Mouse (Mus musculus): ENCODE measurements around the gene Esp23. TPM values are rescaled to one million over a fixed set of nuclear protein-coding genes. Genes with fewer than 3 reads are reported as not detected.
"Not testable (repeated sequence)": the region's sequence is repeated elsewhere in the genome, so short reads cannot be mapped to it uniquely, and the experiment has no call there.

Gene Esp23
- polyA plus RNA-seq (2014; fragmentation: Nextera tagmentation; extraction: Ambion mirVana): not detected in 2 replicates

DNA sequence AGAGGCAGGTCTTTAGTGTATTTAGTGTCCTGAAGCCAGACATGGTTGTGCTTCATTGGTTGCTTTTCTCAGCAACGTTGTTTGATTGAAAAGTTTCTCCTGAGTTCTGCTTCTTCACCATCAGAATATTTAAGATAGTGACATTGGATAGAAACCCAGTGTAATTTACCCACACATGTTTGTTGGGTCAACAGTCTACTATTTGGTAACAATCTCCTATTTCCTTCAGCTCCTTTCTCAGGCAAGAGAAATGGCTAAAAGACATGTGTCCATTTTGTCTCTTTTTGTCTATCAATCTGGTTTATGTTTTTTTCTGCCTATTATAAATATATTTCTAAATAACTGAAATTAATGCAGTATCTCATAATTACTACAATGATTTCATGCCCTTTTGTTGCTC lies at the start of gene Esp23:
Esp23 (minus strand) TSS at position 101 of the 400 bp plus-strand sequence.
- H3K27ac ChIP-seq (ENCODE audit: low read length): no peak within 1 kb of the TSS
- no peak within 1 kb of the TSS for H3K4me2 ChIP-seq (replicated peaks; ENCODE audit: low read depth, low read length)
- ATAC-seq (ENCODE audit: insufficient number of reproducible peaks, insufficient read depth, low FRiP score, low read depth): no peak
- H3K9ac ChIP-seq (replicated peaks; ENCODE audit: low read depth, low read length): no peak within 1 kb of the TSS
- H3K36me3 ChIP-seq (ENCODE audit: control insufficient read depth, insufficient read depth, low read length): no peaks in the 10 kb centered on the region
- no peaks in the 10 kb centered on the region for H3K9me3 ChIP-seq (ENCODE audit: control insufficient read depth, low read depth, low read length)
- no peak within 1 kb of the TSS for H3K4me3 ChIP-seq (ENCODE audit: low read depth, low read length)
- H3K4me1 ChIP-seq (ENCODE audit: control insufficient read depth, insufficient read depth, low read length): no peaks in the 10 kb centered on the region
- no peaks in the 10 kb centered on the region for H3K27me3 ChIP-seq (ENCODE audit: control insufficient read depth, insufficient read depth, low read length)
- WGBS: 55% methylated on average over 1 of the region's 1 CpGs

DNA sequence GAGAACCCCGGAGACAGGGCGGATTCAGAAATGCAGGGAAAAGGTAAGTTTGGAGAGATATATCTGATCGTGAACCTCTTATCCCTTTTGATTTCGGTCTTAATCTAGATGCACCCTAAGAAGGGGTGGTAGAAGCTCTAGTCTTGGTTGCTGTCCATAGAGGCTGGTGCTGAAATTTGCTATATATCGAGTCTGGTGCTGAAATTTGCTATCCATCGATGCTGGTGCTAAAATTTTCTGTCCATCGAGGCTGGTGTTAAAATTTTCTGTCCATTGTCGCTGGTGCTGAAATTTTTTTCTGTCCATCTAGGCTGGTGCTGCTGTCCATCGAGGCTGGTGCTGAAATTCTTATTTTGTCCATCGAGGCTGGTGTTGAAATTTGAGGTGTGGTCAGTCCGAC lies 30.3 kb upstream of the Esp23 start:
- not testable (repeated sequence) for H3K4me1 ChIP-seq (ENCODE audit: control insufficient read depth, insufficient read depth, low read length); H3K4me2 ChIP-seq (replicated peaks; ENCODE audit: low read depth, low read length); H3K9ac ChIP-seq (replicated peaks; ENCODE audit: low read depth, low read length); H3K36me3 ChIP-seq (ENCODE audit: control insufficient read depth, insufficient read depth, low read length); H3K4me3 ChIP-seq (ENCODE audit: low read depth, low read length); H3K27ac ChIP-seq (ENCODE audit: low read length); H3K27me3 ChIP-seq (ENCODE audit: control insufficient read depth, insufficient read depth, low read length); ATAC-seq (ENCODE audit: insufficient number of reproducible peaks, insufficient read depth, low FRiP score, low read depth); H3K9me3 ChIP-seq (ENCODE audit: control insufficient read depth, low read depth, low read length)
- WGBS: 70% methylated on average over 11 of the region's 11 CpGs

DNA sequence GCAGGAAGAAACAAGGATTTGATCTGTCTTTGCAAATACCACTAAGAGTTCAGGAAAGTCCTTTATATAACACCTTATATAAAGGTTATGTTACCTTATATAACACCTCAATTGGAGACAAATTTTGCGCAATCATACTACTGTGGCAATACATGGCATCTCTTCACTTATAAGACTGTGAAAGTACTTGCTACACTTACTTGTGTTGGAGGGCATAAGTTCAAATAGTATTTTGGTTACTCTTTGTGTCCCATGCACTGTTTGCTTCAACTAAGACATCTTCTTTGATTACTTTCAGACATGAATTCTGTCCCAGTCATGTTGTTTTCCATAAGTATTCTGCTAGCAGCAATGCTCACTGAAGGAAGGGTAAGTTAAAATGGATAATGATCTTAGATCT lies 18.2 kb upstream of the Esp23 start, which contains the start of gene Esp22:
Esp22 (plus strand) TSS at position 301 of the 400 bp plus-strand sequence.
- no peak for ATAC-seq (ENCODE audit: insufficient number of reproducible peaks, insufficient read depth, low FRiP score, low read depth)
- WGBS: 91% methylated on average over 1 of the region's 1 CpGs
- no peak within 1 kb of the TSS for H3K9ac ChIP-seq (replicated peaks; ENCODE audit: low read depth, low read length)
- H3K27ac ChIP-seq (ENCODE audit: low read length): no peak within 1 kb of the TSS
- no peak within 1 kb of the TSS for H3K4me2 ChIP-seq (replicated peaks; ENCODE audit: low read depth, low read length)
- H3K36me3 ChIP-seq (ENCODE audit: control insufficient read depth, insufficient read depth, low read length): no peaks in the 10 kb centered on the region
- H3K4me1 ChIP-seq (ENCODE audit: control insufficient read depth, insufficient read depth, low read length): no peaks in the 10 kb centered on the region
- no peak within 1 kb of the TSS for H3K4me3 ChIP-seq (ENCODE audit: low read depth, low read length)
- H3K9me3 ChIP-seq (ENCODE audit: control insufficient read depth, low read depth, low read length): peaks cover 8% of the 10 kb centered on the region; the same call in 1 of the 2 replicates
- H3K27me3 ChIP-seq (ENCODE audit: control insufficient read depth, insufficient read depth, low read length): no peaks in the 10 kb centered on the region

- Histone ChIP-seq H3K27ac (ENCODE audit: low read length) (no peak overlapping the region), H3K4me1 (ENCODE audit: control insufficient read depth, insufficient read depth, low read length) (no peaks in the 10 kb centered on the region), H3K4me3 (ENCODE audit: low read depth, low read length) (no peak overlapping the region), H3K9ac (replicated peaks; ENCODE audit: low read depth, low read length) (no peak overlapping the region), H3K27me3 (ENCODE audit: control insufficient read depth, insufficient read depth, low read length) (no peaks in the 10 kb centered on the region), H3K4me2 (replicated peaks; ENCODE audit: low read depth, low read length) (no peak overlapping the region), H3K36me3 (ENCODE audit: control insufficient read depth, insufficient read depth, low read length) (no peaks in the 10 kb centered on the region), H3K9me3 (ENCODE audit: control insufficient read depth, low read depth, low read length) (no peaks in the 10 kb centered on the region; the same call in 1 of the 2 replicates)
- no peak for ATAC-seq (ENCODE audit: insufficient number of reproducible peaks, insufficient read depth, low FRiP score, low read depth)
These were observed 13.2 kb downstream of the Esp23 start for GRCm38 (mm10) chr17:39063641-39064040.

GRCm38 (mm10) chr17:39043241-39043640 lies 33.6 kb downstream of the Esp23 start, which contains the start of gene Gm21903:
Gene Gm21903, minus strand, starts transcription at chr17:39043341.
- ATAC-seq (ENCODE audit: insufficient number of reproducible peaks, insufficient read depth, low FRiP score, low read depth): no peak
- H3K9me3 ChIP-seq (ENCODE audit: control insufficient read depth, low read depth, low read length): no peaks in the 10 kb centered on the region
- no peak within 1 kb of the TSS for H3K27ac ChIP-seq (ENCODE audit: low read length)
- H3K4me1 ChIP-seq (ENCODE audit: control insufficient read depth, insufficient read depth, low read length): no peaks in the 10 kb centered on the region
- H3K9ac ChIP-seq (replicated peaks; ENCODE audit: low read depth, low read length): no peak within 1 kb of the TSS
- H3K36me3 ChIP-seq (ENCODE audit: control insufficient read depth, insufficient read depth, low read length): no peaks in the 10 kb centered on the region
- no peaks in the 10 kb centered on the region for H3K27me3 ChIP-seq (ENCODE audit: control insufficient read depth, insufficient read depth, low read length)
- H3K4me3 ChIP-seq (ENCODE audit: low read depth, low read length): no peak within 1 kb of the TSS
- H3K4me2 ChIP-seq (replicated peaks; ENCODE audit: low read depth, low read length): no peak within 1 kb of the TSS

DNA sequence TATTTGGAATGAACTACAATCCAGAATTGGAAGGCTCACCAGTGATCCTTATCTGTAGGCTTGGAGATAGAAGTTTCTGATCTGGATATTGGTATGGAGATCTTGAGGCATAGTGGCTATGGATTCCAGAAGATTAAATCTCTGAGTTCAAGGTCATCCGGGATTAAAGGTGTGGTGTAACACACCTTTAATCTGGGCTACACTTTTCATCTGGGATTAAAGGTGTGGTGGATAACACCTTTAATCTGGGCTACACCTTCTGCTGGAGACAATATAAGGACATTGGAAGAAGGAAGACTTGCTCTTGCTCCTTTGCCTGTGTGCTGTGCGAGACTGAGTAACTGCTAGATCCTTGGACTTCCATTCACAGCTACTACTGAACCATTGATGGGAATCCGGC lies 40.4 kb downstream of the Esp23 start, which contains the start of gene Esp24:
Esp24 (plus strand) TSS at position 301 of the 400 bp plus-strand sequence.
- H3K36me3 ChIP-seq (ENCODE audit: control insufficient read depth, insufficient read depth, low read length); H3K27ac ChIP-seq (ENCODE audit: low read length); H3K4me1 ChIP-seq (ENCODE audit: control insufficient read depth, insufficient read depth, low read length); H3K9me3 ChIP-seq (ENCODE audit: control insufficient read depth, low read depth, low read length); H3K4me3 ChIP-seq (ENCODE audit: low read depth, low read length); H3K4me2 ChIP-seq (replicated peaks; ENCODE audit: low read depth, low read length); ATAC-seq (ENCODE audit: insufficient number of reproducible peaks, insufficient read depth, low FRiP score, low read depth); H3K9ac ChIP-seq (replicated peaks; ENCODE audit: low read depth, low read length); H3K27me3 ChIP-seq (ENCODE audit: control insufficient read depth, insufficient read depth, low read length): not testable (repeated sequence)
- WGBS: 83% methylated on average over 3 of the region's 3 CpGs

Other genes starting within 250 kb of the Esp23 start
- not detected in 2 replicates for gene Esp24, start 40.3 kb downstream of the Esp23 start, polyA plus RNA-seq (2014; fragmentation: Nextera tagmentation; extraction: Ambion mirVana)
- gene Gm21903, start 33.7 kb downstream of the Esp23 start, polyA plus RNA-seq (2014; fragmentation: Nextera tagmentation; extraction: Ambion mirVana): not detected in 2 replicates
- gene Esp22, start 18.3 kb upstream of the Esp23 start, polyA plus RNA-seq (2014; fragmentation: Nextera tagmentation; extraction: Ambion mirVana): not detected in 2 replicates